Comparison of ENCODE assay signal across 8 mouse cellular contexts in genomic region chr17:17448737-17449440, GRCm38 (mm10). TPM values are rescaled to one million over a fixed set of nuclear protein-coding genes. Genes with fewer than 3 reads are reported as not detected.
DNase-seq lines count a peak whose midpoint lies in the region; ATAC-seq and TF ChIP-seq lines count a peak whose summit lies in the region.

No protein-coding gene starts in this region.

- 3% methylated on average over 17 of the region's 17 CpGs for WGBS in liver, embryonic 11.5 days
- WGBS in midbrain, postnatal 0 days: 2% methylated on average over 17 of the region's 17 CpGs
- 3% methylated on average over 17 of the region's 17 CpGs for WGBS in stomach, embryonic 15.5 days

- no peak overlapping the region for H3K27ac ChIP-seq in liver, embryonic 11.5 days (ENCODE audit: low read depth, low read length)
- peak overlapping the region; percentile 67 for H3K27ac ChIP-seq in midbrain, postnatal 0 days (ENCODE audit: low read depth, low read length)
- peak overlapping the region; percentile 61 for H3K27ac ChIP-seq in stomach, embryonic 15.5 days

- TF ChIP-seq CTCF in midbrain, postnatal 0 days (IDR thresholded peaks at IDR 0.05): no peak

- no peaks in the 10 kb centered on the region for H3K36me3 ChIP-seq in liver, embryonic 11.5 days (ENCODE audit: control insufficient read depth, insufficient read depth, low read length)
- no peaks in the 10 kb centered on the region for H3K36me3 ChIP-seq in midbrain, postnatal 0 days (ENCODE audit: insufficient read depth, low read length)
- H3K36me3 ChIP-seq in stomach, embryonic 15.5 days: no peaks in the 10 kb centered on the region

- H3K9me3 ChIP-seq in liver, embryonic 11.5 days (ENCODE audit: control insufficient read depth, low read length): no peaks in the 10 kb centered on the region
- no peaks in the 10 kb centered on the region for H3K9me3 ChIP-seq in midbrain, postnatal 0 days (ENCODE audit: low read length)
- no peaks in the 10 kb centered on the region for H3K9me3 ChIP-seq in stomach, embryonic 15.5 days

- peak; percentile 13 for DNase-seq in right cerebral cortex, adult 18-20 months
- DNase-seq in right cerebral cortex, postnatal 36 days (ENCODE audit: low spot score in 2 of 2): no peak
- DNase-seq in embryo, embryonic 9.5 days (ENCODE audit: extremely low spot score): peak; percentile 65
- peak; percentile 70 for DNase-seq in heart, adult 8-10 months (ENCODE audit: low spot score)
- peak; percentile 56 for DNase-seq in kidney, adult 18-20 months
- peak; percentile 40 for DNase-seq in liver, embryonic 11.5 days (ENCODE audit: low spot score)
- DNase-seq in midbrain, postnatal 0 days (ENCODE audit: low spot score): peak; percentile 58

- peak overlapping the region; percentile 47 for H3K4me2 ChIP-seq in liver, embryonic 11.5 days
- peak overlapping the region; percentile 59 for H3K4me2 ChIP-seq in midbrain, postnatal 0 days (ENCODE audit: low read depth, low read length, poor library complexity, severe bottlenecking)
- peak overlapping the region; percentile 61 for H3K4me2 ChIP-seq in stomach, embryonic 15.5 days

- peak; percentile 58 for ATAC-seq in liver, embryonic 11.5 days (replicated peaks; ENCODE audit: low FRiP score)
- ATAC-seq in midbrain, postnatal 0 days (ENCODE audit: low FRiP score): peak; percentile 89
- peak; percentile 84 for ATAC-seq in stomach, embryonic 15.5 days (ENCODE audit: insufficient read depth, low FRiP score, low read depth)

- H3K27me3 ChIP-seq in liver, embryonic 11.5 days (replicated peaks; ENCODE audit: control insufficient read depth, insufficient read depth, low read length): no peaks in the 10 kb centered on the region
- H3K27me3 ChIP-seq in midbrain, postnatal 0 days (ENCODE audit: insufficient read depth, low read length): no peaks in the 10 kb centered on the region
- H3K27me3 ChIP-seq in stomach, embryonic 15.5 days (replicated peaks): no peaks in the 10 kb centered on the region

- peak overlapping the region; percentile 20; the same call in 1 of the 2 replicates for H3K9ac ChIP-seq in liver, embryonic 11.5 days (ENCODE audit: low read depth, low read length)
- peak overlapping the region; percentile 58 for H3K9ac ChIP-seq in midbrain, postnatal 0 days (replicated peaks; ENCODE audit: low read length, poor library complexity, severe bottlenecking)
- no peak overlapping the region for H3K9ac ChIP-seq in stomach, embryonic 15.5 days

- peak overlapping the region; percentile 30 for H3K4me3 ChIP-seq in liver, embryonic 11.5 days (ENCODE audit: low read depth, low read length)
- H3K4me3 ChIP-seq in midbrain, postnatal 0 days (ENCODE audit: low read depth, low read length): peak overlapping the region; percentile 43
- peak overlapping the region; percentile 36 for H3K4me3 ChIP-seq in stomach, embryonic 15.5 days (replicated peaks)

- H3K4me1 ChIP-seq in liver, embryonic 11.5 days (replicated peaks; ENCODE audit: control insufficient read depth, insufficient read depth, low read length): no peaks in the 10 kb centered on the region; the same call in 1 of the 2 replicates
- H3K4me1 ChIP-seq in midbrain, postnatal 0 days (ENCODE audit: insufficient read depth, low read length): no peaks in the 10 kb centered on the region
- peaks cover 12% of the 10 kb centered on the region; the same call in 1 of the 2 replicates for H3K4me1 ChIP-seq in stomach, embryonic 15.5 days

RNA-seq across cellular contexts. Expression of gene Lix1, which starts 46.4 kb away (rescaled TPM):
- total RNA-seq in heart, adult 8-10 months (2022): 1 to 10 TPM; 5.2 to 7.3 (median 6.4) TPM
- polyA plus RNA-seq in liver, embryonic 11.5 days (2014; fragmentation: Nextera tagmentation; extraction: Ambion mirVana): 2.8 and 3.9 TPM in 2 replicates
- total RNA-seq in midbrain, postnatal 0 days (2014; rRNA removed): 11.4 and 11.9 TPM in 2 replicates
- polyA plus RNA-seq in midbrain, postnatal 0 days (2015; fragmentation: Nextera tagmentation; extraction: Ambion mirVana): 10.9 and 12.9 TPM in 2 replicates
- 5.1 and 5.4 TPM in 2 replicates for polyA plus RNA-seq in stomach, embryonic 15.5 days (2015; fragmentation: Nextera tagmentation; extraction: Ambion mirVana)

Comparison
In these comparisons a context has a peak if more than half of its experiments do, and no peak if none do; other contexts are left out.
1. DNase-seq: peak in right cerebral cortex, adult 18-20 months (single experiment), embryo, embryonic 9.5 days (single experiment), heart, adult 8-10 months (single experiment), kidney, adult 18-20 months (single experiment), liver, embryonic 11.5 days (single experiment) and midbrain, postnatal 0 days (single experiment); none in right cerebral cortex, postnatal 36 days (0 of 2).
2. Peak in every context shown above with its lines, with median percentiles within 50 percentile points of each other: ATAC-seq, H3K4me2 ChIP-seq and H3K4me3 ChIP-seq.